Mouse (Mus musculus) common myeloid progenitor, adult 5-6 weeks (primary cell): ENCODE data around the gene Fam199x. TPM values are rescaled to one million over a fixed set of nuclear protein-coding genes. Genes with fewer than 3 reads are reported as not detected.

ENCODE experiments used
- ATAC-seq: replicated peaks from 2 replicates; pipeline ENCODE4 v1.8.0; 2016; ENCODE audit warnings: low read depth, mild to moderate bottlenecking, moderate TSS enrichment, inconsistent platforms; ENCODE audit not compliant: poor library complexity, severe bottlenecking
- total RNA-seq: library from RNA; stranded (forward); fragments of 200-1000, 187-1606 nt; gene quantifications from 2 replicates; pipeline ENCODE4 v1.2.3, GENCODE M21; 2017

Fam199x gene
- total RNA-seq, result 14.7 and 17.2 TPM in 2 replicates

GRCm38 (mm10) chrX:137049425-137050225 lies at the start of gene Fam199x:
Gene Fam199x (plus strand): TSS chrX:137049594.
- ATAC-seq, result peak; percentile 100

- ATAC-seq, result peak; percentile 87
Measured at GRCm38 (mm10) chrX:137015099-137015709, 34.2 kb upstream of the Fam199x start.

- peak; percentile 40; the same call in 1 of the 2 replicates for ATAC-seq
Measured at GRCm38 (mm10) chrX:137017668-137018067, 31.7 kb upstream of the Fam199x start.

- peak; percentile 84 for ATAC-seq
Measured at GRCm38 (mm10) chrX:137019310-137019709, 30.1 kb upstream of the Fam199x start.

GRCm38 (mm10) chrX:137030916-137031315 lies 18.5 kb upstream of the Fam199x start:
- no peak for ATAC-seq

GRCm38 (mm10) chrX:137031726-137032125 lies 17.7 kb upstream of the Fam199x start:
- ATAC-seq, result no peak

GRCm38 (mm10) chrX:137034322-137034721 lies 15.1 kb upstream of the Fam199x start:
- ATAC-seq, result no peak

GRCm38 (mm10) chrX:137037470-137037999 lies 11.9 kb upstream of the Fam199x start:
- ATAC-seq, result no peak

GRCm38 (mm10) chrX:137038000-137038483 lies 11.4 kb upstream of the Fam199x start, which contains the start of gene Slc25a53:
Gene Slc25a53 (minus strand): TSS chrX:137038302.
- peak; percentile 98 for ATAC-seq

- ATAC-seq, result no peak
Measured at GRCm38 (mm10) chrX:137038502-137038901, 10.9 kb upstream of the Fam199x start.

- no peak for ATAC-seq
Measured at GRCm38 (mm10) chrX:137049060-137049424, 352 bp upstream of the Fam199x start.

GRCm38 (mm10) chrX:137063202-137063601 lies 13.8 kb downstream of the Fam199x start:
- no peak for ATAC-seq

- ATAC-seq, result 0 out of 2 replicates have a peak, but pooled peaks have one; percentile 39
Measured at GRCm38 (mm10) chrX:137104531-137104930, 55.1 kb downstream of the Fam199x start.

GRCm38 (mm10) chrX:137106498-137106897 lies 57.1 kb downstream of the Fam199x start:
- no peak for ATAC-seq

- ATAC-seq, result peak; percentile 87
Measured at GRCm38 (mm10) chrX:137118097-137118746, 68.8 kb downstream of the Fam199x start.

- ATAC-seq, result no peak
Measured at GRCm38 (mm10) chrX:137119675-137120423, 70.5 kb downstream of the Fam199x start.

GRCm38 (mm10) chrX:137121718-137122117 lies 72.3 kb downstream of the Fam199x start, which contains the start of gene Esx1:
Gene Esx1 (minus strand): TSS chrX:137122083.
- no peak for ATAC-seq

GRCm38 (mm10) chrX:137127542-137127941 lies 78.1 kb downstream of the Fam199x start:
- ATAC-seq, result 0 out of 2 replicates have a peak, but pooled peaks have one; percentile 42
